Mouse (Mus musculus) liver, embryonic 14.5 days (tissue): ENCODE results near the gene Lyzl4. TPM values are rescaled to one million over a fixed set of nuclear protein-coding genes. Genes with fewer than 3 reads are reported as not detected.

ENCODE experiments used
- ATAC-seq: fragments of 200-750 bp; cut with Nextera tagmentation; 2 replicates; pipeline ENCODE4 v1.8.0; 2017; ENCODE audit warnings: moderate number of reproducible peaks, mild to moderate bottlenecking, moderate library complexity; ENCODE audit not compliant: insufficient read depth
- DNase-seq, 3 experiments: peaks; one replicate each; pipeline ENCODE4 v3.0.0-alpha.2; 2012 to 2013; ENCODE audit warnings: low read depth in 3 of 3, low spot score in 3 of 3
- H3K27ac ChIP-seq: fragments of 300-500 bp; sonication (generic); 2 replicates; pipeline ENCODE4 v1.5.1; 2014; ENCODE audit warnings: moderate library complexity, mild to moderate bottlenecking, control low read depth, inconsistent platforms
- H3K27me3 ChIP-seq: fragments of 300-500 bp; sonication (generic); 2 replicates; pipeline ENCODE4 v1.6.1; 2014; ENCODE audit warnings: mild to moderate bottlenecking, low read length, moderate library complexity; ENCODE audit not compliant: control insufficient read depth, insufficient read depth
- H3K36me3 ChIP-seq: fragments of 300-500 bp; sonication (generic); replicated peaks from 2 replicates; pipeline ENCODE4 v1.6.1; 2014; ENCODE audit warnings: low read depth; ENCODE audit not compliant: control insufficient read depth, insufficient read depth
- H3K4me1 ChIP-seq, 2 experiments: fragments of 200-500 bp in 1 of 2; fragments of 300-500 bp in 1 of 2; sonication (generic) in 1 of 2; replicated peaks; 2 replicates each; pipeline ENCODE4 v1.6.1; 2012 to 2014; ENCODE audit warnings: antibody characterized with exemption in 1 of 2, inconsistent platforms in 1 of 2, low read length in 1 of 2; ENCODE audit not compliant: control insufficient read depth in 2 of 2, insufficient read depth in 2 of 2
- H3K4me2 ChIP-seq: fragments of 300-500 bp; sonication (generic); 2 replicates; pipeline ENCODE4 v1.6.1; 2014; ENCODE audit warnings: low read depth, mild to moderate bottlenecking, control low read depth, moderate library complexity
- H3K4me3 ChIP-seq, 2 experiments: fragments of 200-500 bp in 1 of 2; fragments of 300-500 bp in 1 of 2; sonication (generic) in 1 of 2; 2 replicates each; pipeline ENCODE4 v1.5.1; 2012 to 2014; ENCODE audit warnings: low read depth in 2 of 2, low read length in 2 of 2, mild to moderate bottlenecking in 2 of 2, control low read depth in 1 of 2, inconsistent platforms in 1 of 2, moderate library complexity in 1 of 2; ENCODE audit not compliant: insufficient read depth in 1 of 2
- H3K9ac ChIP-seq: fragments of 300-500 bp; sonication (generic); replicated peaks from 2 replicates; pipeline ENCODE4 v1.6.1; 2014; ENCODE audit warnings: mild to moderate bottlenecking, control low read depth, moderate library complexity
- H3K9me3 ChIP-seq: fragments of 300-500 bp; sonication (generic); 2 replicates; pipeline ENCODE4 v1.6.1; 2016; ENCODE audit warnings: low read length, mixed read lengths; ENCODE audit not compliant: control insufficient read depth
- CTCF ChIP-seq: IDR thresholded peaks from 2 replicates; pipeline ENCODE4 v1.5.1; 2016; ENCODE audit warnings: antibody characterized with exemption, low read depth, control low read depth
- EP300 ChIP-seq: IDR thresholded peaks from 2 replicates; pipeline ENCODE4 v1.6.1; 2016; ENCODE audit warnings: antibody characterized with exemption, low read depth
- WGBS: fragments of 180-500 bp; shearing (Covaris S2); extraction: QIAGEN DNeasy Blood & Tissue Kit; methylation state at CpG from one replicate; pipeline ENCODE4 v1.1.7; 2014; ENCODE audit not compliant: insufficient replicate concordance; 5-methylcytosine and 5-hydroxymethylcytosine counted together
- polyA plus RNA-seq, 2 experiments: library from polyadenylated mRNA; depleted of rRNA in 1 of 2; stranded (reverse) in 1 of 2; unstranded in 1 of 2; fragments of >200 nt; fragmentation: Nextera tagmentation in 1 of 2; extraction: Ambion mirVana in 1 of 2; gene quantifications; 2 replicates each; pipeline versions ENCODE4 v1.2.1 to v1.2.3; 2012 to 2014

The Lyzl4 gene
- polyA plus RNA-seq, 2 experiments, result 0.15 TPM; not detected in 1

- ATAC-seq (no peak), DNase-seq (no peak)
- Histone ChIP-seq H3K27me3 (peaks cover 8% of the 10 kb centered on the region; the same call in 1 of the 2 replicates), H3K36me3 (no peaks in the 10 kb centered on the region), H3K4me1 (peaks cover 0 to 5% of the 10 kb centered on the region in 2 experiments; a peak in 1 of 4 replicates), H3K9ac (no peak overlapping the region), H3K4me3 (no peak overlapping the region), H3K27ac (no peak overlapping the region), H3K4me2 (no peak overlapping the region), H3K9me3 (no peaks in the 10 kb centered on the region)
- WGBS, result 58% methylated on average over 11 of the region's 11 CpGs
- no peak for TF ChIP-seq EP300
- TF ChIP-seq CTCF, result no peak
Observed at GRCm38 (mm10) chr9:121667822-121668221, 25.9 kb upstream of the Lyzl4 start.

GRCm38 (mm10) chr9:121666957-121667630, 25.2 kb upstream of the Lyzl4 start:
- 66% methylated on average over 16 of the region's 16 CpGs for WGBS
- no peak overlapping the region for H3K27ac ChIP-seq
- H3K9ac ChIP-seq, result no peak overlapping the region
- DNase-seq (no peak), ATAC-seq (no peak)
- no peaks in the 10 kb centered on the region for H3K9me3 ChIP-seq
- no peak overlapping the region for H3K4me3 ChIP-seq
- H3K4me2 ChIP-seq, result no peak overlapping the region
- TF ChIP-seq EP300, result no peak
- no peak for TF ChIP-seq CTCF
- peaks cover 8% of the 10 kb centered on the region; the same call in 1 of the 2 replicates for H3K27me3 ChIP-seq
- peaks cover 0 to 2% of the 10 kb centered on the region in 2 experiments; a peak in 1 of 4 replicates for H3K4me1 ChIP-seq
- H3K36me3 ChIP-seq, result no peaks in the 10 kb centered on the region

GRCm38 (mm10) chr9:121664104-121664503, 22.2 kb upstream of the Lyzl4 start:
- H3K4me3 ChIP-seq, result no peak overlapping the region
- DNase-seq (no peak), ATAC-seq (no peak)
- no peak overlapping the region for H3K9ac ChIP-seq
- H3K4me1 ChIP-seq, result no peaks in the 10 kb centered on the region
- WGBS, result 64% methylated on average over 5 of the region's 5 CpGs
- H3K9me3 ChIP-seq, result no peaks in the 10 kb centered on the region
- H3K36me3 ChIP-seq, result no peaks in the 10 kb centered on the region
- H3K27ac ChIP-seq, result no peak overlapping the region
- no peaks in the 10 kb centered on the region; the same call in 1 of the 2 replicates for H3K27me3 ChIP-seq
- TF ChIP-seq CTCF (no peak), EP300 (no peak)
- no peak overlapping the region for H3K4me2 ChIP-seq

- WGBS, result 51% methylated on average over 6 of the region's 6 CpGs
- Histone ChIP-seq H3K9me3 (no peaks in the 10 kb centered on the region), H3K27ac (no peak overlapping the region), H3K4me1 (no peaks in the 10 kb centered on the region), H3K36me3 (no peaks in the 10 kb centered on the region), H3K4me3 (no peak overlapping the region), H3K4me2 (no peak overlapping the region), H3K9ac (no peak overlapping the region), H3K27me3 (no peaks in the 10 kb centered on the region; the same call in 1 of the 2 replicates)
- ATAC-seq (no peak), DNase-seq (no peak)
- TF ChIP-seq CTCF (no peak), EP300 (no peak)
Observed at GRCm38 (mm10) chr9:121663467-121663866, 21.6 kb upstream of the Lyzl4 start.

GRCm38 (mm10) chr9:121659791-121660190, 17.9 kb upstream of the Lyzl4 start:
- H3K27ac ChIP-seq, result no peak overlapping the region

More at GRCm38 (mm10) chr9:121659791-121660190, 17.9 kb upstream of the Lyzl4 start:
- DNase-seq, result no peak
- no peaks in the 10 kb centered on the region for H3K9me3 ChIP-seq
- no peaks in the 10 kb centered on the region for H3K36me3 ChIP-seq
- H3K9ac ChIP-seq, result no peak overlapping the region
- TF ChIP-seq CTCF (no peak), EP300 (no peak)
- no peak for ATAC-seq
- no peaks in the 10 kb centered on the region for H3K4me1 ChIP-seq
- no peaks in the 10 kb centered on the region for H3K27me3 ChIP-seq
- H3K4me2 ChIP-seq, result no peak overlapping the region
- no peak overlapping the region for H3K4me3 ChIP-seq
- WGBS, result 55% methylated on average over 7 of the region's 7 CpGs
